Mouse (Mus musculus): ENCODE data around the gene Cacna1h. TPM values are rescaled to one million over a fixed set of nuclear protein-coding genes. Genes with fewer than 3 reads are reported as not detected.

The Cacna1h gene
- polyA plus RNA-seq, 1 experiment from 2014 or later: 2.2 TPM

- no peak for DNase-seq (ENCODE audit: extremely low spot score, low spot score)
- peak overlapping the region; percentile 29 for H3K4me3 ChIP-seq
- peaks cover 43% of the 10 kb centered on the region for H3K27me3 ChIP-seq (ENCODE audit: poor library complexity, severe bottlenecking)
- no peaks in the 10 kb centered on the region for H3K9me3 ChIP-seq
- H3K4me1 ChIP-seq: peaks cover 79% of the 10 kb centered on the region
- H3K27ac ChIP-seq: peak overlapping the region; percentile 81
- no peaks in the 10 kb centered on the region for H3K36me3 ChIP-seq (replicated peaks)
- 20% methylated on average over 3 of the region's 3 CpGs for WGBS
Observed at GRCm38 (mm10) chr17:25414917-25415316, 18.7 kb downstream of the Cacna1h start.

GRCm38 (mm10) chr17:25414209-25414608 lies 19.4 kb downstream of the Cacna1h start:
- Histone ChIP-seq H3K36me3 (replicated peaks) (no peaks in the 10 kb centered on the region), H3K27ac (peak overlapping the region; percentile 81), H3K4me3 (no peak overlapping the region), H3K4me1 (peaks cover 79% of the 10 kb centered on the region), H3K9me3 (no peaks in the 10 kb centered on the region), H3K27me3 (ENCODE audit: poor library complexity, severe bottlenecking) (peaks cover 43% of the 10 kb centered on the region)
- 82% methylated on average over 4 of the region's 4 CpGs for WGBS
- no peak for DNase-seq (ENCODE audit: extremely low spot score, low spot score)

GRCm38 (mm10) chr17:25411251-25411650 lies 22.3 kb downstream of the Cacna1h start:
- WGBS: 70% methylated on average over 4 of the region's 4 CpGs
- no peak for DNase-seq (ENCODE audit: extremely low spot score, low spot score)
- no peak overlapping the region for H3K4me3 ChIP-seq
- H3K27ac ChIP-seq: peak overlapping the region; percentile 54
- H3K36me3 ChIP-seq (replicated peaks): no peaks in the 10 kb centered on the region
- peaks cover 72% of the 10 kb centered on the region for H3K27me3 ChIP-seq (ENCODE audit: poor library complexity, severe bottlenecking)
- peaks cover 68% of the 10 kb centered on the region for H3K4me1 ChIP-seq
- no peaks in the 10 kb centered on the region for H3K9me3 ChIP-seq

- 67% methylated on average over 7 of the region's 7 CpGs for WGBS
- Histone ChIP-seq H3K4me3 (no peak overlapping the region), H3K9me3 (no peaks in the 10 kb centered on the region), H3K36me3 (replicated peaks) (no peaks in the 10 kb centered on the region), H3K27me3 (ENCODE audit: poor library complexity, severe bottlenecking) (peaks cover 75% of the 10 kb centered on the region), H3K4me1 (peaks cover 68% of the 10 kb centered on the region), H3K27ac (no peak overlapping the region)
- DNase-seq (ENCODE audit: extremely low spot score, low spot score): no peak
Observed at GRCm38 (mm10) chr17:25410786-25411185, 22.8 kb downstream of the Cacna1h start.

- Histone ChIP-seq H3K27ac (no peak overlapping the region), H3K4me1 (peaks cover 68% of the 10 kb centered on the region), H3K27me3 (ENCODE audit: poor library complexity, severe bottlenecking) (peaks cover 81% of the 10 kb centered on the region), H3K9me3 (no peaks in the 10 kb centered on the region), H3K4me3 (no peak overlapping the region), H3K36me3 (replicated peaks) (no peaks in the 10 kb centered on the region)
- 81% methylated on average over 6 of the region's 6 CpGs for WGBS
- no peak for DNase-seq (ENCODE audit: extremely low spot score, low spot score)
Observed at GRCm38 (mm10) chr17:25410180-25410579, 23.4 kb downstream of the Cacna1h start.

- Histone ChIP-seq H3K36me3 (replicated peaks) (no peaks in the 10 kb centered on the region), H3K27me3 (ENCODE audit: poor library complexity, severe bottlenecking) (peaks cover 87% of the 10 kb centered on the region), H3K27ac (no peak overlapping the region), H3K9me3 (no peaks in the 10 kb centered on the region), H3K4me1 (peaks cover 68% of the 10 kb centered on the region), H3K4me3 (no peak overlapping the region)
- no peak for DNase-seq (ENCODE audit: extremely low spot score, low spot score)
- 65% methylated on average over 7 of the region's 7 CpGs for WGBS
Observed at GRCm38 (mm10) chr17:25409621-25410020, 24.0 kb downstream of the Cacna1h start.

- Histone ChIP-seq H3K27ac (no peak overlapping the region), H3K4me1 (peaks cover 69% of the 10 kb centered on the region), H3K27me3 (ENCODE audit: poor library complexity, severe bottlenecking) (peaks cover 90% of the 10 kb centered on the region), H3K9me3 (no peaks in the 10 kb centered on the region), H3K36me3 (replicated peaks) (no peaks in the 10 kb centered on the region), H3K4me3 (no peak overlapping the region)
- WGBS: 87% methylated on average over 7 of the region's 7 CpGs
- DNase-seq (ENCODE audit: extremely low spot score, low spot score): no peak
Observed at GRCm38 (mm10) chr17:25408302-25408999, 25.1 kb downstream of the Cacna1h start.

- no peak overlapping the region for H3K27ac ChIP-seq
- H3K4me1 ChIP-seq: peaks cover 75% of the 10 kb centered on the region
- WGBS: 70% methylated on average over 4 of the region's 4 CpGs
- H3K4me3 ChIP-seq: no peak overlapping the region
- no peaks in the 10 kb centered on the region for H3K36me3 ChIP-seq (replicated peaks)
- no peak for DNase-seq (ENCODE audit: extremely low spot score, low spot score)
- no peaks in the 10 kb centered on the region for H3K9me3 ChIP-seq
- peaks cover 98% of the 10 kb centered on the region for H3K27me3 ChIP-seq (ENCODE audit: poor library complexity, severe bottlenecking)
Observed at GRCm38 (mm10) chr17:25407352-25407751, 26.2 kb downstream of the Cacna1h start.

- no peak for DNase-seq (ENCODE audit: extremely low spot score, low spot score)
- H3K27me3 ChIP-seq (ENCODE audit: poor library complexity, severe bottlenecking): peaks cover 98% of the 10 kb centered on the region
- peaks cover 83% of the 10 kb centered on the region for H3K4me1 ChIP-seq
Observed at GRCm38 (mm10) chr17:25406011-25406441, 27.6 kb downstream of the Cacna1h start.

GRCm38 (mm10) chr17:25405224-25405895 lies 28.2 kb downstream of the Cacna1h start:
- H3K27me3 ChIP-seq (ENCODE audit: poor library complexity, severe bottlenecking): peaks cover 98% of the 10 kb centered on the region
- peaks cover 76% of the 10 kb centered on the region for H3K4me1 ChIP-seq
- 13% methylated on average over 10 of the region's 10 CpGs for WGBS
- H3K27ac ChIP-seq: peak overlapping the region; percentile 67
- 0 out of 2 replicates have a peak overlapping the region, but pooled peaks have one; percentile 20 for H3K4me3 ChIP-seq
- no peaks in the 10 kb centered on the region for H3K9me3 ChIP-seq
- no peaks in the 10 kb centered on the region for H3K36me3 ChIP-seq (replicated peaks)
- no peak for DNase-seq (ENCODE audit: extremely low spot score, low spot score)

More at GRCm38 (mm10) chr17:25406011-25406441, 27.6 kb downstream of the Cacna1h start:
- Histone ChIP-seq H3K27ac (peak overlapping the region; percentile 67), H3K9me3 (no peaks in the 10 kb centered on the region), H3K4me3 (no peak overlapping the region), H3K36me3 (replicated peaks) (no peaks in the 10 kb centered on the region)
- 9% methylated on average over 6 of the region's 6 CpGs for WGBS

GRCm38 (mm10) chr17:25404190-25404589 lies 29.4 kb downstream of the Cacna1h start:
- peaks cover 98% of the 10 kb centered on the region for H3K27me3 ChIP-seq (ENCODE audit: poor library complexity, severe bottlenecking)
- H3K27ac ChIP-seq: no peak overlapping the region
- no peaks in the 10 kb centered on the region for H3K9me3 ChIP-seq
- H3K36me3 ChIP-seq (replicated peaks): no peaks in the 10 kb centered on the region
- H3K4me1 ChIP-seq: peaks cover 76% of the 10 kb centered on the region
- WGBS: 13% methylated on average over 3 of the region's 3 CpGs
- DNase-seq (ENCODE audit: extremely low spot score, low spot score): no peak
- peak overlapping the region; percentile 20; the same call in 1 of the 2 replicates for H3K4me3 ChIP-seq

- Histone ChIP-seq H3K27me3 (ENCODE audit: poor library complexity, severe bottlenecking) (peaks cover 98% of the 10 kb centered on the region), H3K36me3 (replicated peaks) (no peaks in the 10 kb centered on the region), H3K27ac (no peak overlapping the region), H3K9me3 (no peaks in the 10 kb centered on the region), H3K4me3 (no peak overlapping the region), H3K4me1 (peaks cover 84% of the 10 kb centered on the region)
- 81% methylated on average over 13 of the region's 13 CpGs for WGBS
- no peak for DNase-seq (ENCODE audit: extremely low spot score, low spot score)
Observed at GRCm38 (mm10) chr17:25402224-25402623, 31.4 kb downstream of the Cacna1h start.

- WGBS: 14% methylated on average over 4 of the region's 4 CpGs
- peaks cover 98% of the 10 kb centered on the region for H3K27me3 ChIP-seq (ENCODE audit: poor library complexity, severe bottlenecking)
- H3K27ac ChIP-seq: no peak overlapping the region
Observed at GRCm38 (mm10) chr17:25401491-25401890, 32.1 kb downstream of the Cacna1h start.

More at GRCm38 (mm10) chr17:25401491-25401890, 32.1 kb downstream of the Cacna1h start:
- no peaks in the 10 kb centered on the region for H3K36me3 ChIP-seq (replicated peaks)
- no peaks in the 10 kb centered on the region for H3K9me3 ChIP-seq
- H3K4me3 ChIP-seq: no peak overlapping the region
- DNase-seq (ENCODE audit: extremely low spot score, low spot score): no peak
- H3K4me1 ChIP-seq: peaks cover 77% of the 10 kb centered on the region
